Mouse (Mus musculus) spleen, adult 2 months (tissue): Measurements from ENCODE around the gene Ghrhr.

Experiments used
- CTCF ChIP-seq: fragments of 200-500 bp; IDR thresholded peaks from 2 replicates; pipeline ENCODE4 v1.5.1; 2011; ENCODE audit warnings: mild to moderate bottlenecking, inconsistent platforms; ENCODE audit not compliant: insufficient read depth, insufficient read length, insufficient replicate concordance; ENCODE audit errors: extremely low read depth
- POLR2A ChIP-seq: fragments of 200-500 bp; IDR thresholded peaks from 2 replicates; pipeline ENCODE4 v1.6.1; 2011; ENCODE audit warnings: low read depth, low read length, inconsistent platforms

DNA sequence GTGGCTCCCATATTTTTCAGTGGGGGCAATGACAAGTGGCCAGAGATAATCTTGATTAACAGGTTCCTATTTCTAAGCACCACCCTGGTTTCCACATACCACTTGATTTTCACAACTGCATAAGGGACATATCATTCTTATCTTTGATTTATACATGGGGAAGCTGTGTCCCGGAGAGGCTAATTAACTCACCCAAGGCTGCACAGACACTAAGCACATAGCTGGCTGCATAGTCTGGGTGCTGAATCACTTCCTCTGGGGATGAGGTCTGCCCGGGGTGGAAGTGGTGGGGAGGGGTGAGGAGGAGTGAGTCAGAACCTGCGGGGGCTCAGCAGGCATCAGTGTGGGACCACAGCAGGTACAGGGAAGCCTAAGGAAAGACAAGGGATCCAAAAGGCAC, 61.8 kb downstream of the Ghrhr start:
- TF ChIP-seq CTCF (no peak), POLR2A (no peak)
